Mouse (Mus musculus) MEL-GATA-1-ER (cell line): ENCODE results near the gene Mgrn1.
A peak's percentile ranks its signal among the peaks of the same experiment; 100 is the strongest.

ENCODE experiments used
- DNase-seq: peaks from one replicate; pipeline ENCODE4 v3.0.0-alpha.2; 2012; ENCODE audit warnings: low read depth; ENCODE audit errors: extremely low read depth

The Mgrn1 gene

GRCm38 (mm10) chr16:4940311-4940850 lies 54.3 kb downstream of the Mgrn1 start:
- DNase-seq, result no peak

DNA sequence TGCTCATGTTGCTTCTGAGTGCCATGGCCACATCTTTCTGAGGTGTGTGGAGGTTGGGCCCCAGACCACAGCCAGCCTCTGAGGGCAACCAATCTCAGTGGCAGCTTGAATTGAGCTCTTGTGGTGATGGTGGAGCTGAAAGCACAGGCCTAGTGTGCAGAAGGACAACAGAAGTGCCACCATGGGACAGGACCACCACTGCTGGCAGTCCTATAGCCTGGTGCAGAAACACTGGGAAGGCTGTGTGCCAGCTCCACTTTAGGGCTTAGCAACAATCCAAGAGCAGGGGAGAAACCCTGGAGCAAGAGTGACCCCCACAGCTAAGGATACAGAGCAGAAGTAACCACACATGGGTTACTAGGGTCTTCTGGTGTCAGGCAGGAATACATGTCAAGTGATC lies 55.0 kb downstream of the Mgrn1 start:
- DNase-seq, result no peak

DNA sequence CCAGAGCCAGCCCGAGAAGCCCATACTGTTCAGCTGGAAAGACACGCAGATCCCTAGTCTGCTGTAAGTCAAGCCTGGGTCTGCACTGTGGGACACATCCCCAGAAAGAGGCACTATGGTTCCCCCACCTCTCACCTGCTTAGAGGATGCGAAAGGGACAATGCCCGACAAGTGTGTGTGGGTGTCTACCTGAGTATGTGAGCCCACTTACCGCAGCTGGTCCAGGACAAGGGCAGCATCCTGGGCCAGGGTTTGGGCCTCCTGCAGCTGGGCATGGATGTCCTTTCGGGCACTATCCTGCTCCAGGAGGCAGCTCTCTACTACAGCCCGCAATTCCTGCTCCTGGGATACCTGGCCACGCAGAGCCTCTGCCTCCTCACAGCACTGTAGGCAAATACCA lies 56.8 kb downstream of the Mgrn1 start:
- DNase-seq, result no peak

DNA sequence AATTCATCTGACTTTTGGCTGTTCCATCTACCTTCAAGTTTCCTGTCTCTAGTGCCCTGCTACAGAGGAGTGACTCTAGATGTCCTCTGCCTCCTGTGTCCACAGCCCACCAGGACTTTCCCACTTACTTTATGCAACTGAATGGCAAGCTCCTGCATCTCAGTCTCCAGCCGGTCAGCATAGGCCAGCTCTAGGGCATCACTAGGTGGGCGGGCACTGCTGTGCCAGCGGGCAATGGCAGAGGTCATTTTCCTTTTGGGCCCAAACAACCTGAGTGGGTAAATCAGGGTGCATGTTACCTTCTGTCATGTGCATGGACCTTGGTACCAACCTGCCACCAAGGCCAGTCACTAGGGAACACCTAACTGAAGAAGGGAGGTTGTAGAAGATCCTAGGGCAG lies 57.4 kb downstream of the Mgrn1 start:
- no peak for DNase-seq

- no peak for DNase-seq
These were observed 59.4 kb downstream of the Mgrn1 start for GRCm38 (mm10) chr16:4945415-4945814.

GRCm38 (mm10) chr16:4946155-4946554 lies 60.1 kb downstream of the Mgrn1 start:
- no peak for DNase-seq

- DNase-seq, result no peak
These were observed 61.3 kb downstream of the Mgrn1 start for GRCm38 (mm10) chr16:4947378-4947777.

GRCm38 (mm10) chr16:4956609-4957008 lies 70.6 kb downstream of the Mgrn1 start:
- DNase-seq, result no peak

DNA sequence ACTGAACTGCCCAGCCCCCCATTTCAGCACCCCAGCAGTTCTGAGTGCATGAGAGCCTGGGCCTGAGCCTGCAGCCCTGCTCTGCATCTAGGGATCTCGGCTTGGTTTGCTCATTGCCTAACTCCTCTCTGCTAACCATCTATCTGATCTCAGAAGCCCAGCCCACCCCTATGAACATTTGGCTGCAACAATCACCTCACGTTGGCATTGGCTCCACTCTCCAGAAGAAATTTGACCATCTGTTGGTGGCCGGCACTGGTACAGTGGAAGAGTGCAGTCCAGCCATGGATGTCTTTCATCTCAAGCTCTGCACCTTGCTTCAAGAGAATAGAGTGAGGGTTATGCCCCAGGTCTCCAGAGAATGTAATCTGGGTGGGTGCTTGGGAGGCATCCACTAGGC lies 71.4 kb downstream of the Mgrn1 start:
- DNase-seq, result no peak

DNA sequence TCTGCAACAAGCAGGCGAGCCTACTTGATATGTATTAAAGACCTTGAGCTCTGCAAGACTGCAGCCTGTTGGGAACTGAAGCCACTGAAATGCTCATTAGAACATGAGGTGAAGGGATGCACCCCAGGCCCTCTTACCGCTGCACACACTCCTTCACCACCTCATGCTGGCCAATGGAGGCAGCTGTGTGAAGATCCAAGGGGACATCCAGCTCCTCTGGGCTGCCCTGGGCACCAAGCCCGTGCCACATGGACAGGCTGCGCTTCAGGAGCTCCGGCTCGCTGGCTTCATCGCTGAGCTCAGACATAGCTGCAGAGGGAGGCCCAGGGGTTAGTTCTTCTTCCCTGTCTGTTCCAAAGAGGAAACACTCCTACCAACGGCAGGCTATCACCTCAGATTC lies 74.2 kb downstream of the Mgrn1 start:
- DNase-seq, result no peak

DNA sequence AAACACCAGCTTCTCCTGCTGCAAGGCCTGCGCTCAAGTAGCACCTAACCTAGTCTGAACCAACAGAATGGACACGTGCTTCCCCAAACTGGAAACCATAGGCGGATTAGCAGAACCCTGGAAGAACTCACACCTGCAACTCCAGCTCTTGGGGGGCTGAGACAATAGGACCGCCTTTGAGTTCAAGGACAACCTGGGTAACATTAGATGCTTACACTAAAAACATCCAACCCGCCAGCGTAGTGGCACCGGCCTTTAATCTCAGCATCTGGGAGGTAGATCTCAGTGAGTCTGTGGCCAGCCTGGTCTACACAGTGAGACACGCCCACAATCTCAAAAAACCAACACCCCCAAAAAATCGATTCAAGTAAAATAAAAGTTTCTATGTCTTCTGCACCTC lies 77.3 kb downstream of the Mgrn1 start:
- no peak for DNase-seq

- peak; percentile 85 for DNase-seq
These were observed 78.0 kb downstream of the Mgrn1 start, which contains the start of gene Anks3 for GRCm38 (mm10) chr16:4963797-4964709. TSS of gene Anks3 (minus strand) at chr16:4964205.

DNA sequence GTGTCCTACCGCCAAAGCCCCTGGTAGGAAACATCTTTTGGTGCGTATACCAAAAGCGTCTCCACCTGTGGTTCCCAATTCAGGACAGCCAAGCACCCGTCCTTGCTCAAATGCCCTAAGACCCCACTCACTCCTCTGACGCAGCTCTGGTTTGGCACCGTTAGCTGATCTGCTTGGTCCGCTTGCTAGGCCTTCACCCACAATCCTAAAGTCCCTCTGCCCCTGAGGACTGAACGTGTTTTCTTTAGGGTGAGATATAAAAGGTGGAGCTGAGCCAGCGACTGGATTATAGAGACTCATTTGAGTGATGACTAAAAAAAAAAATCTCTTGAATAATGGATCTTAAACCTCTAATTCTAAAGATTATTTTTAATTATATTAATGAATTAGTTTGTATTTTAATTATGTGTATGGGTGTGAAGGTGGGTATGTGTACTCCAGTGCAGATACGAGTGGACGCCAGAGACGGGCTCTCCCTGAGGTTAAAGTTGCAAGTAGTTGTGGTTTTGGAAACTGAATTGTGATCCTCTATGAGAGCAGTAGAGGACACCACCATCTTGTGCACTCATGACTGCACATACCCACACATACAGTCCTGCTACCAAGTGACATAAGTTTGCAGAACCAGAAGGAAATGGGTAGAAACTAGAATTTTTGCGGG lies 78.8 kb downstream of the Mgrn1 start:
- peak; percentile 19 for DNase-seq

DNA sequence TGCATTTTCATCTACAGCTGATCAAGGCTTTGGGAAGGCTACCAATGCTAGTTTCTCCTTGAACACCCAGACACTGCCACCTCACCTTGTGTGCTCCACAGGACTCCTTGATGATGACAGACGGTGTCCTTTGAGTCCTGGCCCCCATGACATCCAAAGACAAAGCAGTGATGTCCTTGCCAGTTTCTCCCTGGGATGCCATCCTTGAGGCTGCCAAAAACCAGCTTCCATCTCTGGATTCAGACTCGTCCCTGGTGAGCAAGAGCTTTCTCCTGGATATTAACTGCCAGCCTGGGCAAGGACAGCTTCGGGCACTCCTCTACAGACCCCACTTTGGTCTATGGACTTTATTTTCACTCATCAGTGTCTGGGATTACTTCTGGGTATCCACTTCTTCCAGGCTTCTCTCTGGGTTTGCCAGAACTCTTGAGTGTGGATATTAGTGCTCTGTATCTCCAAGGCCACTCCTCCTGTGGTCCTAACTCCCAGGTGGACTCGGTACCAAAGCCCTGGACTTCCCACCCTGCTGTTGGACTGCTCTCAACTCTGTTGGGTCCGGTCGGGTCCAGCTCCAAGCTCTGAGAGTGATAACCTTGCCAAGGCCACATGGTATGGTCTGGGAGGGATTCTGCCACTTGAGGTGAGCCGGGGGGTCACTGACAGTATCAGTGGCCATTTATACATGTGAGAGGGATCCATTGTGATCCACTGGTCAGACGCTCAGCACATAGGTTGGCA lies 79.5 kb downstream of the Mgrn1 start:
- no peak for DNase-seq

DNA sequence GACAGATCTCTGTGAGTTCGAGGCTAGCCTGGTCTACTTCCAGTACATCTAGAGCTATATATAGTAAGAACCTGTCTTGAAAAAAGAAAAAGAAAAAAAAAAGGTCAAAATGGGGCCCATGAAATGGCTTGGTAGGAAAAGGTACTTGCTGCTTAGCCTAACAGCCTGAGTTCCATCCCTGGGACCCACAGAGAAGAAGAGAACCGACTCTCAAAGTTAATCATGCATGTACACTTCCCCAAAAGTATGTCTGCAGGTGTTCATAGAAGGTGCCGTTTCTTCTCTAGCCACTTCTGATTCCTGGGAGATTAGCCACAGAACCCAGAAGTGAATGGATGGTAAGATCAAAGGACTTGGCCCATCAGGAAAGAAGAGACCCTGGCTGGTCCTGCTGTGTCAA lies 82.4 kb downstream of the Mgrn1 start:
- no peak for DNase-seq

- DNase-seq, result peak; percentile 4
These were observed 83.2 kb downstream of the Mgrn1 start for GRCm38 (mm10) chr16:4969055-4969843.

DNA sequence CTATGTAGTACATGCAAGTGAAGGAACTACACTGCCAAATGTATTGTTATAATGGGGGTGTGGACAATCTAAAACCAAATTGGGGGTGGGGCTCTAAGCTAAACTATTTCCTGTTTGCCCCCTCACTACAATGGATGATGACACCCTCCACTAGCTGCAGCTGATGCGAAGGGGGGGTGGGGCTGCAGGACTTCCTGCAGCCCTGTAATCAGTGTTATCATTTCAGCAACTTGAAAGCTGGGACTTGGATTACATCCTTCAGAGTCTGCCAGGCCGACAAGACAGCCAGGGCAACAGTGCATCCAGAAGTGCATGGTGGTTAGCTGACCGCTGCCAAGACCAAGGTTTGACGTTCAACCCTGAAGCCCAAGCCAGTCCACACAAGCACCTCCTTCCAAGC lies 85.6 kb downstream of the Mgrn1 start:
- DNase-seq, result no peak

GRCm38 (mm10) chr16:4974521-4974920 lies 88.5 kb downstream of the Mgrn1 start:
- DNase-seq, result no peak

GRCm38 (mm10) chr16:4976180-4976579 lies 90.1 kb downstream of the Mgrn1 start:
- no peak for DNase-seq

GRCm38 (mm10) chr16:4978275-4979051 lies 92.4 kb downstream of the Mgrn1 start:
- no peak for DNase-seq
